Mouse (Mus musculus) cerebellum, postnatal 4 days (tissue): ENCODE data around the gene Vmn2r91.
"Not testable (repeated sequence)": the region's sequence is repeated elsewhere in the genome, so short reads cannot be mapped to it uniquely, and the experiment has no call there.

ENCODE experiments used
- DNase-seq, 2 experiments: peaks; one replicate each; pipeline ENCODE4 v3.0.0; 2022; ENCODE audit warnings: low spot score in 2 of 2, mixed read lengths in 1 of 2

Gene Vmn2r91

DNA sequence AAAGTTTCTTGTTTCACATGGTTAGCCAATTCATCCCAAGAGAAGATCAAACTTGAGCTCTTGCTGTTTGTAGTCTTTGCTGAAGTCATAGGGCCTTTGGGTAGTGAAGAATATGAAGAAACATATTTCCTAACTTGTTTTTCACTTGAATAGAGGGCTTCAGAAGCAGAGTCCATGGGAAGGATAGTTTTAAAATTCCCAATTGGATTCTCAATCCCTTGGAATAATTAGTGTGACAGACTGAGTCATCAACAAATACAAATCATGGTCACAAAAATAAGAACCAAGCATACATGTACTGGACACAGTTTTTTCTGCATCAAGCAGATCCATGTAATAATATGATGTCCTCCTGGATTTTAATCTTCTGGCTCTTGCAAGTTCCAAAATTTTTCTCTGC, at the start of gene Vmn2r91:
Gene Vmn2r91, plus strand, starts transcription at position 301 of the 400 bp plus-strand sequence.
- not testable (repeated sequence) for DNase-seq

GRCm38 (mm10) chr17:18049124-18049523, 35.7 kb upstream of the Vmn2r91 start, which contains the start of gene Vmn2r124:
Vmn2r124 (plus strand) TSS chr17:18049424.
- no peak for DNase-seq

DNA sequence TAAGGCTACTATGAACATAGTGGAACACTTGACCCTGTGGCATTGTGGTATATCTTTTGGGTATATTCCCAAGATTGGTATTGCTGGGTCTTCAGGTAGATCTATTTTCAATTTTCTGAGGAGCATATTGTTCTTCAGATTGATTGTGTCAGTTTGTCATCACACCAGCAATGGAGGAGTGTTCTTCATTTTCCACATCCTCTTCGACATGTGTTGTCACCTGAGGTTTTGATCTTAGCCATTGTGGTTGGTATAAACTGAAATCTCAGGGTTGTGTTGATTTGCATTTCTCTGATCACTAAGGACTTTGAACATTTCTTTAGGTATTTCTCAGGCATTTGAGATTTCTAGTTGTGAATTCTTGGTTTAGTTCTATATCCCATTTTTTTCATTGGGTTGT, 10.8 kb downstream of the Vmn2r91 start:
- not testable (repeated sequence) for DNase-seq

DNA sequence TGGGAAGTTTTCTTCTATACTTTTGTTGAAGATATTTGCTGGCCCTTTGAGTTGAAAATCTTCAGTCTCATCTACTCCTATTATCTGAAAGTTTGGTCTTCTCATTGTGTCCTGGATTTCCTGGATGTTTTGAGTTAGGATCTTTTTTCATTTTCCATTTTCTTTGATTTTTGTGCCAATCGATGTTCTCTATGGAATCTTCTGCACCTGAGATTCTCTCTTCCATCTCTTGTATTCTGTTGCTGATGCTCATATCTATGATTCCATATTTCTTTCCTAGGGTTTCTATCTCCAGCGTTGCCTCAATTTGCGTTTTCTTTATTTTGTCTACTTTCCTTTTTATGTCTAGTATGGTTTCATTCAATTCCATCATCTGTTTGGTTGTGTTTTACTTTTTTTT, 17.4 kb downstream of the Vmn2r91 start:
- DNase-seq: not testable (repeated sequence)

DNA sequence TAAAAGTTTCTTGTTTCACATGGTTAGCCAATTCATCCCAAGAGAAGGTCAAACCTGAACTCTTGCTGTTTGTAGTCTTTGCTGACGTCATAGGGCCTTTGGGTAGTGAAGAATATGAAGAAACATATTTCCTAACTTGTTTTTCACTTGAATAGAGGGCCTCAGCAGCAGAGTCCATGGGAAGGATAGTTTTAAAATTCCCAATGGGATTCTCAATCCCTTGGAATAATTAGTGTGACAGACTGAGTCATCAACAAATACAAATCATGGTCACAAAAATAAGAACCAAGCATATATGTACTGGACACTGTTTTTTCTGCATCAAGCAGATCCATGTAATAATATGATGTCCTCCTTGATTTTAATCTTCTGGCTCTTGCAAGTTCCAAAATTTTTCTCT, 66.8 kb downstream of the Vmn2r91 start, which contains the start of gene Vmn2r92:
Gene Vmn2r92, plus strand, starts transcription at position 301 of the 400 bp plus-strand sequence.
- not testable (repeated sequence) for DNase-seq

DNA sequence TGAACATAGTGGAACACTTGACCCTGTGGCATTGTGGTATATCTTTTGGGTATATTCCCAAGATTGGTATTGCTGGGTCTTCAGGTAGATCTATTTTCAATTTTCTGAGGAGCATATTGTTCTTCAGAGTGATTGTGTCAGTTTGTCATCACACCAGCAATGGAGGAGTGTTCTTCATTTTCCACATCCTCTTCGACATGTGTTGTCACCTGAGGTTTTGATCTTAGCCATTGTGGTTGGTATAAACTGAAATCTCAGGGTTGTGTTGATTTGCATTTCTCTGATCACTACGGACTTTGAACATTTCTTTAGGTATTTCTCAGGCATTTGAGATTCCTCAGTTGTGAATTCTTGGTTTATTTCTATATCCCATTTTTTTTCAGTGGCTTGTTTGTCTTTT, 76.4 kb downstream of the Vmn2r91 start:
- not testable (repeated sequence) for DNase-seq
